Mouse (Mus musculus): Measurements from ENCODE around the gene Pfas.
"Not testable (repeated sequence)": the region's sequence is repeated elsewhere in the genome, so short reads cannot be mapped to it uniquely, and the experiment has no call there.

The Pfas gene

GRCm38 (mm10) chr11:68939451-68940304 lies 68.6 kb downstream of the Pfas start:
- peak; percentile 88 for DNase-seq (ENCODE audit: low spot score)

GRCm38 (mm10) chr11:68936951-68937350 lies 71.3 kb downstream of the Pfas start:
- not testable (repeated sequence) for DNase-seq (ENCODE audit: low spot score)
